Mouse (Mus musculus): ENCODE measurements around the gene Soga1. TPM values are rescaled to one million over a fixed set of nuclear protein-coding genes. Genes with fewer than 3 reads are reported as not detected.
A peak's percentile ranks its signal among the peaks of the same experiment; 100 is the strongest.

The Soga1 gene
- polyA plus RNA-seq, 1 experiment, result 9.8 TPM

DNA sequence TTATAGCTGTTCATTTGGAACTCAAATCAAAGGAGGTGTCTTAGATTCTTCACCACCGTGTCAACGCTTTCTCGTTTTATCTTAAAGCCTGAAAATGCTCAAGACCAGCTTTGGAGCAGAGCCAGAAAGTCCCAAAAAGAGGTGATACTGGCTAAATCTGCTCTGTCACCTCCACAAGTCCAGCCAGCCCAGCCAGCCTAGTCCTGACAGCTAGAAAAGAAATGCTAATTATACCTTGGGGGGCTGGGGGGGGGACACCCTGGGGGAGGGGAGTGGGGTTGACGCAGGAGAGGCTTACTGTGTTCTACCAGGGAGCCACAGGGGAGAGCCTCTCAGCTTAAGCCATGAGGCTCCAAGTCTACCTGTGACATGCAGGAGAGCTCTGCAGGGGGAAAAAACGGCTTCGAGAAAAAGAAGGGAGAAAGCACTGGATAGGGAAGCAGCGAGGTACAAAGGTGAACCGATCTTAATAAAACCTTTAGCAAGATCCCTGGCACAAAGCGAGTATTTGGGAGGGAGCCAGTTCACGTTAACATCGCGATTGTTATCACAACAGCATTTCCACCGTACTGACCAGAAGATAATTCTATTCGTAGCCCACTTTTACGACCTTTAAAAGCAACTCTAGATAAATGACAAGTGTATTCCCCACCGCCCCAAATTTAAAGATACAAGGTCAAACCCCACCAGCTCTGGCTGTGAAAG is 88.2 kb downstream of the Soga1 start:
- H3K4me3 ChIP-seq (ENCODE audit: low read depth, low read length), result peak overlapping the region; percentile 72
- H3K27ac ChIP-seq (ENCODE audit: insufficient read depth, low read length), result no peak overlapping the region
- TF ChIP-seq POLR2A (IDR thresholded peaks at IDR 0.05; ENCODE audit: insufficient read depth, low read length) (no peak), CTCF (IDR thresholded peaks at IDR 0.05; ENCODE audit: low read depth, low read length) (no peak), EP300 (IDR thresholded peaks at IDR 0.05; ENCODE audit: insufficient read depth, low read depth, low read length) (no peak)
- H3K9ac ChIP-seq (ENCODE audit: low read depth, poor library complexity, severe bottlenecking), result peak overlapping the region; percentile 61; the same call in 1 of the 2 replicates
- H3K27me3 ChIP-seq (ENCODE audit: control insufficient read depth, insufficient read depth, low read length, poor library complexity, severe bottlenecking), result no peaks in the 10 kb centered on the region
- peaks cover 8% of the 10 kb centered on the region for H3K36me3 ChIP-seq (ENCODE audit: control insufficient read depth, insufficient read depth, low read length, poor library complexity, severe bottlenecking)
- H3K9me3 ChIP-seq (replicated peaks; ENCODE audit: control insufficient read depth, insufficient read depth, low read length, poor library complexity, severe bottlenecking), result no peaks in the 10 kb centered on the region
- H3K4me1 ChIP-seq (ENCODE audit: control insufficient read depth, insufficient read depth, low read length), result no peaks in the 10 kb centered on the region

DNA sequence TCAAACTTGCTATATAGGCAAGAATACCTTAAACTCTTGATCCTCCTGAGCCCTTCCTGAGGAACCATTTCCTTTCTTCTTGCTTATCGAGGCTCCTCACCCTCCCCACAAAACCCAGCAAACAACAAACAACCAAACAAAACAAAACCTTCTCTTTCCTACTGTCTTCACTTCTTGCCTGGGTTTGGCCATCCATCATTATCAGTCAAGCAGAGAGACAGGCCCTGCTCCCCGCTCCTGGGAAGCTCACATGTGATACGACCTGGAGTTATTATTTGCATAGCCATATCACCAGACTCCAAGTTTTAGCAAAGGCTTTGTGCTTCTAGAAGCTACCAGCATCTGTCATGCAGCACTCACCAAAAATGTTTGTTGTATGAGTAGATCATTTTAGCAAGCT is 91.7 kb downstream of the Soga1 start:
- no peak for TF ChIP-seq POLR2A (IDR thresholded peaks at IDR 0.05; ENCODE audit: insufficient read depth, low read length)
- no peak for TF ChIP-seq EP300 (IDR thresholded peaks at IDR 0.05; ENCODE audit: insufficient read depth, low read depth, low read length)
- no peak for TF ChIP-seq CTCF (IDR thresholded peaks at IDR 0.05; ENCODE audit: low read depth, low read length)
- no peaks in the 10 kb centered on the region for H3K27me3 ChIP-seq (ENCODE audit: control insufficient read depth, insufficient read depth, low read length, poor library complexity, severe bottlenecking)
- no peak overlapping the region for H3K9ac ChIP-seq (ENCODE audit: low read depth, poor library complexity, severe bottlenecking)
- no peaks in the 10 kb centered on the region for H3K9me3 ChIP-seq (replicated peaks; ENCODE audit: control insufficient read depth, insufficient read depth, low read length, poor library complexity, severe bottlenecking)
- no peaks in the 10 kb centered on the region for H3K36me3 ChIP-seq (ENCODE audit: control insufficient read depth, insufficient read depth, low read length, poor library complexity, severe bottlenecking)
- H3K27ac ChIP-seq (ENCODE audit: insufficient read depth, low read length), result no peak overlapping the region
- H3K4me1 ChIP-seq (ENCODE audit: control insufficient read depth, insufficient read depth, low read length), result peaks cover 2% of the 10 kb centered on the region
- no peak overlapping the region for H3K4me3 ChIP-seq (ENCODE audit: low read depth, low read length)

- Histone ChIP-seq H3K27ac (ENCODE audit: insufficient read depth, low read length) (peak overlapping the region; percentile 53), H3K36me3 (ENCODE audit: control insufficient read depth, insufficient read depth, low read length, poor library complexity, severe bottlenecking) (no peaks in the 10 kb centered on the region), H3K27me3 (ENCODE audit: control insufficient read depth, insufficient read depth, low read length, poor library complexity, severe bottlenecking) (no peaks in the 10 kb centered on the region), H3K4me3 (ENCODE audit: low read depth, low read length) (no peak overlapping the region), H3K9ac (ENCODE audit: low read depth, poor library complexity, severe bottlenecking) (no peak overlapping the region), H3K9me3 (replicated peaks; ENCODE audit: control insufficient read depth, insufficient read depth, low read length, poor library complexity, severe bottlenecking) (no peaks in the 10 kb centered on the region), H3K4me1 (ENCODE audit: control insufficient read depth, insufficient read depth, low read length) (peaks cover 2% of the 10 kb centered on the region)
- TF ChIP-seq EP300 (IDR thresholded peaks at IDR 0.05; ENCODE audit: insufficient read depth, low read depth, low read length), result no peak
- no peak for TF ChIP-seq POLR2A (IDR thresholded peaks at IDR 0.05; ENCODE audit: insufficient read depth, low read length)
- no peak for TF ChIP-seq CTCF (IDR thresholded peaks at IDR 0.05; ENCODE audit: low read depth, low read length)
Observed at GRCm38 (mm10) chr2:156982864-156983263, 96.2 kb downstream of the Soga1 start.

- H3K9ac ChIP-seq (ENCODE audit: low read depth, poor library complexity, severe bottlenecking), result no peak overlapping the region
- no peaks in the 10 kb centered on the region for H3K36me3 ChIP-seq (ENCODE audit: control insufficient read depth, insufficient read depth, low read length, poor library complexity, severe bottlenecking)
- no peak overlapping the region for H3K27ac ChIP-seq (ENCODE audit: insufficient read depth, low read length)
- H3K27me3 ChIP-seq (ENCODE audit: control insufficient read depth, insufficient read depth, low read length, poor library complexity, severe bottlenecking), result no peaks in the 10 kb centered on the region
- H3K4me1 ChIP-seq (ENCODE audit: control insufficient read depth, insufficient read depth, low read length), result peaks cover 2% of the 10 kb centered on the region
- H3K4me3 ChIP-seq (ENCODE audit: low read depth, low read length), result no peak overlapping the region
- TF ChIP-seq POLR2A (IDR thresholded peaks at IDR 0.05; ENCODE audit: insufficient read depth, low read length) (no peak), EP300 (IDR thresholded peaks at IDR 0.05; ENCODE audit: insufficient read depth, low read depth, low read length) (no peak), CTCF (IDR thresholded peaks at IDR 0.05; ENCODE audit: low read depth, low read length) (no peak)
- no peaks in the 10 kb centered on the region for H3K9me3 ChIP-seq (replicated peaks; ENCODE audit: control insufficient read depth, insufficient read depth, low read length, poor library complexity, severe bottlenecking)
Observed at GRCm38 (mm10) chr2:156981291-156981690, 97.8 kb downstream of the Soga1 start.

DNA sequence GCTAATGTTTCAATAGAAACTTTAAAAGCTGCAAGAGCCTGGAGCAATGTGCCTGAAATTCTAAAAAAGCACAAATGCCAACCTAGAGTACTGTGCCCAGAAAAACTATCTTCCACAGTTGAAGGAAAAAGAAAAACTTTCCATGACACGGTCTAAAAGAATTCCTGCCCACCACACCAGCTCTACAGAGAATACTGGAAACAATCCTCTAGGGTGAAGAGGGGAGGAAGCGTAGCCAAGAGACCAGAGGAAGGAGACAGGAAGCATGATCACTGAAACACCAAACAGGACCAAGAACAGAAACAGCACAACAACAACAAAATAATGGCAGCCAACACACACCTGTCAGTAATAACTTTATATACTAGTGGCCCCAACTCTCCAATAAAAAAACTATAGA is 99.0 kb downstream of the Soga1 start:
- TF ChIP-seq EP300 (IDR thresholded peaks at IDR 0.05; ENCODE audit: insufficient read depth, low read depth, low read length) (no peak), POLR2A (IDR thresholded peaks at IDR 0.05; ENCODE audit: insufficient read depth, low read length) (no peak), CTCF (IDR thresholded peaks at IDR 0.05; ENCODE audit: low read depth, low read length) (no peak)
- Histone ChIP-seq H3K27ac (ENCODE audit: insufficient read depth, low read length) (no peak overlapping the region), H3K9ac (ENCODE audit: low read depth, poor library complexity, severe bottlenecking) (no peak overlapping the region), H3K27me3 (ENCODE audit: control insufficient read depth, insufficient read depth, low read length, poor library complexity, severe bottlenecking) (no peaks in the 10 kb centered on the region), H3K4me3 (ENCODE audit: low read depth, low read length) (no peak overlapping the region), H3K36me3 (ENCODE audit: control insufficient read depth, insufficient read depth, low read length, poor library complexity, severe bottlenecking) (no peaks in the 10 kb centered on the region), H3K9me3 (replicated peaks; ENCODE audit: control insufficient read depth, insufficient read depth, low read length, poor library complexity, severe bottlenecking) (no peaks in the 10 kb centered on the region), H3K4me1 (ENCODE audit: control insufficient read depth, insufficient read depth, low read length) (peaks cover 2% of the 10 kb centered on the region)

GRCm38 (mm10) chr2:156976711-156977110 is 102.3 kb downstream of the Soga1 start:
- TF ChIP-seq CTCF (IDR thresholded peaks at IDR 0.05; ENCODE audit: low read depth, low read length) (no peak), POLR2A (IDR thresholded peaks at IDR 0.05; ENCODE audit: insufficient read depth, low read length) (no peak), EP300 (IDR thresholded peaks at IDR 0.05; ENCODE audit: insufficient read depth, low read depth, low read length) (no peak)
- no peaks in the 10 kb centered on the region for H3K27me3 ChIP-seq (ENCODE audit: control insufficient read depth, insufficient read depth, low read length, poor library complexity, severe bottlenecking)
- peaks cover 1% of the 10 kb centered on the region for H3K4me1 ChIP-seq (ENCODE audit: control insufficient read depth, insufficient read depth, low read length)
- no peak overlapping the region for H3K4me3 ChIP-seq (ENCODE audit: low read depth, low read length)
- no peak overlapping the region for H3K27ac ChIP-seq (ENCODE audit: insufficient read depth, low read length)
- H3K9ac ChIP-seq (ENCODE audit: low read depth, poor library complexity, severe bottlenecking), result no peak overlapping the region
- H3K9me3 ChIP-seq (replicated peaks; ENCODE audit: control insufficient read depth, insufficient read depth, low read length, poor library complexity, severe bottlenecking), result no peaks in the 10 kb centered on the region
- H3K36me3 ChIP-seq (ENCODE audit: control insufficient read depth, insufficient read depth, low read length, poor library complexity, severe bottlenecking), result no peaks in the 10 kb centered on the region
